Mouse (Mus musculus) WW6 (cell line): ENCODE data around the gene Dapk1.

Source experiments
- DNase-seq: peaks from one replicate; pipeline ENCODE4 v3.0.0-alpha.2; 2013; ENCODE audit warnings: low read depth, low spot score

The Dapk1 gene

DNA sequence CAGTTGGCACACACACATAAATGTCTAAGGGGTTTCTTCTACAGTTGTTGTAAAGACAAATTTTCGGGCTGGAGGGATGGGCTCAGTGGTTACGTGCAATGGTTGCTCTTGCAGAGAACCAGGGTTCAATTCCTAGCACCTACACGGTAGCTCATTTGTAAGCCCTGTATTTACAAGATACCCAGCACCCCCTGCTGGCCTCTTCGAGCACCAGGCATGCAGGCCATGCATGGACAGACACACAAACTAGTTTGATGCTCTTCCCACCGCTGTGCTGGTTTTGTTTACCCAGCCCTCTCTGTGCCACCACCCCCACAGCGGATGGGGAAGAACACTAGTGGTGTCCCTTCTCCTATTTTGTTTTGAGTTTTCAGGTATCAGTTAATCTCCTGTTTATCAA is 138.5 kb downstream of the Dapk1 start:
- no peak for DNase-seq

DNA sequence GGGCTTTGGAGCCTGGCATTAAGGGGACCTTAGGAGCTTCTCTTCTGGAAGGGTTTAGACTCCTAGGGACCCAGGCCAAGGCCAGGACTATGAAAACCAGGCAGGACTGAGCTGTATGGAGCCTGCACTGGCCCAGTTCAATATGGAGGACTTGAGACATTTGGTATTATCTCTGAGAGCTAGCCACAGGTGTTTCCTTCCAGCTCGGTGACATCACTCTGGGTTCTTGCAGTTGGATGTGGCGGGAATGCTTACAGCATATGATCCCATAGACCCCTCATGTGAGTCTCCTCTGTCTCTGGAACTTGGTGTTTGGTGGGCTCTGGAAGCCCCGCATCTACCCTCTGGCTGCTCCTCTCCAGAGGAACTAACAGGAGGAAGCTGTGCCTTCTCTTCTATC is 140.9 kb downstream of the Dapk1 start:
- DNase-seq = no peak

GRCm38 (mm10) chr13:60743381-60744077 is 141.8 kb downstream of the Dapk1 start:
- DNase-seq = no peak

DNA sequence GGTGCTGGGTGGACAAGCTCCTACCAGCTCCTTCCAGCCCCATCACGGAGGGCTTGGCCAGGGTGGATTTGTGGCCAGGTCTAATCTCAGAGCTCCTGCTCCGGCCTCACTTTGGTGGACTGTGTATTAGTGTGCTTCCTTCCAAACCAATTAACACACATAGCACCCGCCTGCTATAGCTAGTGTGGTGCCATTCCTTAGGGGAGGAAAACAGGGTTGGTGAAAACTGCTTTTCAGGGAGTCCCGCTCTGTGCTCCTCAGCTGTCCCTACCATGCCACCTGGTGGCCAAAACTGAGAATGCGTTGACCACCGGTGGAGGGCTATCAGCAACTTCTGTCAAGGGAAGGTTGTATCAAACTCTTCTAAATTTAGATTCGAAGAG is 142.3 kb downstream of the Dapk1 start:
- no peak for DNase-seq

DNA sequence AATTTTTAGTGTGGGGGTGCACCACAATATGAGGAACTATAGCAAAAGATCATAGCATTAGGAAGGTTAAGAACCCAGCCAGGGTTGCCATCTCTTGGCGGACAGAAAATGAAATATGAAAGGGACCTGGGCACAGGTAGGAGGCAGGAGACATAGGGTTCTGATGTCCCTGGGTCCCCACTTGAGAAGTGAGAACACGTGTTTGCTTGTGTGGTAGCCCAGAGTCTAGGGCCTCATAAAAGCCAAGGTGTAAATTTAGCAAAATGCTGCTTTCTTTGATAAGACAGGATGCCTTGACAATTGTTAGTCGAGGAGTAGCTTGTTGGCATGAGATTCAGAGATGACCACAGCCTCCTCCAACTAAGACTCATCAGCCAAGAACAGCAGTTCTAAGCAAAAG is 143.0 kb downstream of the Dapk1 start:
- DNase-seq = no peak

DNA sequence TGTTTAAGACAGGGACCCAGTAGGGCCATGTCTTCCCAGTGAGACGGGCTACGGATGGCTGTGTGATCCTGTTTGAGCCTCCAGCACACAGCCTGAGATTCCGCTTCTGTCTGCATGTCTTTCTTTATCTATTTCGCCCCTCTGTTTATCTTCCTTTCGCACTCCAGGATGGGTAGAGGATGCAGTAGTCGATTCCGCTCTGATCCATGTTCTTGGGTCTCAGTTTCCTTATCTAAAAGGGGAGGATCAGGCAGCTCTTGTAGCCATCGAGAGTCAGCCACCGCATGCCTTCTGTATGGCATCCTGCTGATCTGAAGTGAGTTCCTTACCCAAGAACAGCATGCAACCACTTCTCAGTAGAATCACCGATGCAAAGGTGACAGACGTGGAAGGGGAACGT is 143.6 kb downstream of the Dapk1 start:
- no peak for DNase-seq

GRCm38 (mm10) chr13:60746271-60746670 is 144.5 kb downstream of the Dapk1 start:
- no peak for DNase-seq

GRCm38 (mm10) chr13:60747201-60747600 is 145.5 kb downstream of the Dapk1 start:
- DNase-seq = no peak

DNA sequence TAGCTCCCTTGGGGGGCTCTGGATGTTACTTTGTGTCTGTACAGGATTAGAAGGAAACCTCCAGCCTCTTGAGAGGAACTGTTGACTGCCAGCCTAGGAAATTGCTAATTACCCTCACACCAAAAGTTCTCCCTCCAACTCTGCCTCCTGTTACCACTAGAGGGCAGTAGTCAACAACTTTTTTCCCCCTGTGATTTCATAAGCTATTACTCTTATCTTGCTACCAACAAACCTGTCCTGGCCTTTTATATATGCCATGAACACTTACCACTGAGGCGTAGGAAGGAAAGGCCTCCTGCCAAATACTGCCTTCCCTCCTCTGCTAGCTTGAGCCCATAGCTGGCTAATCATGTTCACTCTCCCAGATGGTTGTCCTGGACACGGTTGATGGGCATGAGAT is 146.8 kb downstream of the Dapk1 start:
- no peak for DNase-seq

DNA sequence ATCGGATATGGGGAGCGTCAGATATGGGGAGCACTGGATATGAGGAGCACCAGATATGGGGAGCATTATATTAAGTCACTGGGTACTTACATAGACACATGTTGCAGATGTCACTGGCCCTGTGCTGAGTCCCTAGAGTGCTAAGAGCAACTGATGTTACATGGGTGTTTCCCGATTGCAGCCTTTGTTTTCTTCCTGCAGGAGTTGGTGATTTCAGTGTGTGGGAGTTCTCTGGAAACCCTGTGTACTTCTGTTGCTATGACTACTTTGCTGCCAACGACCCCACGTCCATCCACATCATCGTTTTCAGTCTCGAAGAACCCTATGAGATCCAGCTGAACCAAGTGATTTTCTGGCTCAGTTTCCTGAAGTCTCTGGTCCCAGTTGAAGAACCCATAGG is 149.2 kb downstream of the Dapk1 start:
- DNase-seq = no peak

DNA sequence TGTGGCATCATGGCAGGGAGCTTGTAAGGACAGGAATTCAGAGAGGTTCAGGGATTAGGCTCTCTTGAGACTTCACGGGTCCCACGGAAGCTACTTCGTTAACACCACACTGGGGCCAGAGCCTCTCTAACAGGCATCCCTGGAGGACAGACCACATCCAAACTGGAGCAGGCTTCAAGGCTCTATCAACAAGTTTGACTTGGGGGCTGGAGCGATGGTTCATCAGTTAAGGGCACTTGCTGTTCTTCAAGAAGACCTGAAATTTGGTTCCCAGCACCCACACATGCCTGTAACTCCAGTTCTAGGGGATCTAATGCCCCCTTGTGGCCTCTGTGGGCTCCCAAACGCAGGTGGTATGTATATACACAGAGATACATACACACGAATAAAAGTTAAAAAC is 151.5 kb downstream of the Dapk1 start:
- no peak for DNase-seq

DNA sequence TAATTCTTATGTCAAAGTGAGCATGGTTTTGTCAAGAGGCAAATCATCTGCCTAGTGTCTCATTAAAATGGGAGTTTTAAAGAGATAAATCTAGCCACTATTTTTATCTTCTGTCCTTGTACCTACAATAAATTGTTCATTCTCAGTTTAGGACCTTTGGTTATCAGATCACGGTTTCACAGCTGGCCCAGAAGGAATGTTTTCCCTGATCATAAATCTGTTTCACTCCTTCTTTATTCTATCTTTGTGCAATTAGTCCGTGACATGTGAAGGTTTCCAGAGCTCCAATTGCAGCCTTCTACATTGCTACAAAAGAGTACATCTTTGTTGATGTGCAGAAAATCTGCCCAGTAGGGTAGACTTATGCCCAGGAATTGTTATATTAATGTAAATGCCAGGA is 153.5 kb downstream of the Dapk1 start:
- no peak for DNase-seq

GRCm38 (mm10) chr13:60757292-60757691 is 155.5 kb downstream of the Dapk1 start:
- no peak for DNase-seq

DNA sequence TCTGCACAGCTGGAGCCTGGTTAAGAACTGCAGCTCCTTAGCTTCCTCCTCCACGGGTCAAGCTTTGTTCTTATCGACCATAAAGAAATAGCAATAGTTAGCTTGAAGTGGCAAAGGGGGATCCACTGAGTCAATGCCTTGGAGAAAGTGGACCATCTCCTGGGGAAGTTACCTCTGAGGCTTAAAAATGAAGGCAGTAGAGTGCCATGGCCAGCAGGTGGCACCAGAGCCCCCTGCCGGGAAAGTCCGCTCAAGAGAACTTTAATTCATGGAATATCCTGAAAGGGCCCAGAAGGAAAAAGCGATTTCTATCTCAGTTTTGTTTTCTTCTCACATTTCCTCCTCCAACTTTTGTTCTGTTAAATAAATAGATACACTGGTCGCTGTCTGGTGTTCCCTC is 157.4 kb downstream of the Dapk1 start:
- no peak for DNase-seq

DNA sequence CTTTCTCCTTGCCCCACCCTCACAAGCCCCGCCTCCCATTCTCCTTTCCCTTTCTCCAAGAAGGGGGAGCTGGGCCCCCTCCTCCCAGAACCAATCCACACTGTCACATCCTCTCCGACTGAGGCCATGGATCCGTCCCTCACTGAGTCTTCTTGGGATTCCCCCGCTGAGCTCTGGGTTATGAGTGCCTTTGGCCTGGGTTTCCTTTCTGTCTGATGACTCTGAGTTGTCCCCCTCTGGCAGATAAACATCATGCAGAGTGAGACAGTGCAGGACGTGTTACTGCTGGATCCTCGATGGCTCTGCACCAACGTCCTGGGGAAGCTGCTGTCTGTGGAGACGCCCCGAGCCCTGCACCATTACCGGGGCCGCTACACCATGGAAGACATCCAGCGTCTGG is 158.6 kb downstream of the Dapk1 start:
- no peak for DNase-seq

- DNase-seq = no peak
Measured at GRCm38 (mm10) chr13:60761161-60761560, 159.4 kb downstream of the Dapk1 start.

- DNase-seq = no peak
Measured at GRCm38 (mm10) chr13:60780534-60780933, 178.8 kb downstream of the Dapk1 start.

- DNase-seq = no peak
Measured at GRCm38 (mm10) chr13:60783301-60783700, 181.6 kb downstream of the Dapk1 start.

GRCm38 (mm10) chr13:60786264-60786663 is 184.5 kb downstream of the Dapk1 start, which contains the start of gene BC051665:
Gene BC051665, minus strand, starts transcription at chr13:60786364.
- no peak for DNase-seq

- DNase-seq = no peak
Measured at GRCm38 (mm10) chr13:60789466-60789865, 187.7 kb downstream of the Dapk1 start.

DNA sequence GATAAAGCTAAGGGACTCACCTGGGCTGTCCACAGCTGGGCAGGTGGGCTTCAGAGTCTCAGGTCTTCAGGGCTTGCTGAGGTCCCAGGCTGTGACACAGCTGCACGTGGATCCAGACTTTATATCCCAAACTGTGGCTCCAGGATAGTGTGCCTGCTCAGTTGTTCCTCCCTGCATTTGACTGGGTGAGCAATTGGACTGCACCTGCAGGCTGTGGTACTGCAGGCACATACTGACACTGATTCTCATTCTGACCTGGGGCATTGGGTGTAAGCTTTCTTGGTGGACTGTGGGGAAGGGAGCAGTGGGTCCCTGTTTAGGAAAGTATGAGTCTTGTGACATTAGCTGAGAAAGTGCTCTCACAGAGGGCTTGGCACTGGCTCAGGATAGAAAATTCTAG is 201.0 kb downstream of the Dapk1 start, which contains the start of gene Ctsll3:
Gene Ctsll3 (minus strand): TSS at position 101 of the 400 bp plus-strand sequence.
- DNase-seq = no peak

- no peak for DNase-seq
Measured at GRCm38 (mm10) chr13:60809690-60810089, 207.9 kb downstream of the Dapk1 start.

GRCm38 (mm10) chr13:60812768-60813167 is 211.0 kb downstream of the Dapk1 start:
- no peak for DNase-seq
